Mouse (Mus musculus) midbrain, embryonic 16.5 days (tissue): ENCODE results near the gene Hbq1a. TPM values are rescaled to one million over a fixed set of nuclear protein-coding genes. Genes with fewer than 3 reads are reported as not detected.

Source experiments
- ATAC-seq: fragments of 200-750 bp; cut with Nextera tagmentation; 2 replicates; pipeline ENCODE4 v1.8.0; 2017; ENCODE audit warnings: moderate TSS enrichment
- H3K27ac ChIP-seq: fragments of 300-500 bp; sonication (generic); 2 replicates; pipeline ENCODE4 v1.5.1; 2014; ENCODE audit warnings: mild to moderate bottlenecking, low read length, mixed read lengths
- H3K27me3 ChIP-seq: fragments of 300-500 bp; sonication (generic); 2 replicates; pipeline ENCODE4 v1.6.1; 2014; ENCODE audit warnings: low read depth, low read length, mixed read lengths; ENCODE audit not compliant: control insufficient read depth, insufficient read depth
- H3K36me3 ChIP-seq: fragments of 300-500 bp; sonication (generic); 2 replicates; pipeline ENCODE4 v1.6.1; 2014; ENCODE audit warnings: mild to moderate bottlenecking, low read length, moderate library complexity, mixed read lengths; ENCODE audit not compliant: control insufficient read depth, insufficient read depth
- H3K4me1 ChIP-seq: fragments of 300-500 bp; sonication (generic); 2 replicates; pipeline ENCODE4 v1.6.1; 2014; ENCODE audit warnings: mild to moderate bottlenecking, low read length, mixed read lengths; ENCODE audit not compliant: control insufficient read depth, insufficient read depth
- H3K4me2 ChIP-seq: fragments of 300-500 bp; sonication (generic); 2 replicates; pipeline ENCODE4 v1.6.1; 2014; ENCODE audit warnings: mild to moderate bottlenecking, low read length, mixed read lengths
- H3K4me3 ChIP-seq: fragments of 300-500 bp; sonication (generic); 2 replicates; pipeline ENCODE4 v1.5.1; 2014; ENCODE audit warnings: low read depth, mild to moderate bottlenecking, low read length, moderate library complexity, mixed read lengths
- H3K9ac ChIP-seq: fragments of 300-500 bp; sonication (generic); 2 replicates; pipeline ENCODE4 v1.6.1; 2014; ENCODE audit warnings: low read depth, low read length, mixed read lengths
- H3K9me3 ChIP-seq: fragments of 300-500 bp; sonication (generic); replicated peaks from 2 replicates; pipeline ENCODE4 v1.6.1; 2014; ENCODE audit warnings: mild to moderate bottlenecking, low read length, mixed read lengths; ENCODE audit not compliant: control insufficient read depth, poor library complexity, severe bottlenecking
- WGBS: fragments of 180-500 bp; shearing (Covaris S2); extraction: QIAGEN DNeasy Blood & Tissue Kit; methylation state at CpG from one replicate; pipeline ENCODE4 v1.1.7; 2014; 5-methylcytosine and 5-hydroxymethylcytosine counted together
- polyA plus RNA-seq: library from polyadenylated mRNA; unstranded; fragments of >200 nt; fragmentation: Nextera tagmentation; extraction: Ambion mirVana; gene quantifications from 2 replicates; pipeline ENCODE4 v1.2.1, GENCODE M21; 2015

Gene Hbq1a
- polyA plus RNA-seq, 1 experiment from 2014 or later: 2.0 TPM

DNA sequence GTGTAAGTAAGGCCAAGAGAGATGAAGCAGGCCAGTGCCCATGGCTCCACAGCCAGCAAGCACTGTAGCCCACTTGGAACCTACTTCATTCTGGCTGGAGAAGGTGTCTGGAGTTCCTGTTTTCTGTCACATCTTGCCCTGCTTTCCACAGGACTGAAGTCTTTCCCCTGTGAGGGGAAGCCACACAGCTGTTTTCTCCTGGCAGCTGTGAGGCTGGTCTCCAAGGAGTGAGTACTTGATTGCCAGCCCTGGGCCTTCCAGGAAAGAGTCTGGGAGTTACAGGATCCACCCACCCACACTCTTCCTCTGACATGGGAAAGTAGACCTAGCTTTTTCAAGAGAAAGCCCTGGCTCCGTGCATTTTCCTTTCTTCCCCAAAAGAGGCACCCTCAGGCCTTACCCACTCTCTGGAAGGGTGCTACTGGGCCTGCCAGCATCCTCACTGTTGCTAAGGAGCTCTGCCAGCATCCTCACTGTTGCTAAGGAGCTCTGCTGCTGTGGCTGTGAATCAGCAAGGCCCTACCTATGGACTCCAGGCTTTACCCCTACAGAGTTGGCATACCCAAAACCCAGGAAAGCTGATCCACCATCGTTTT, 3.1 kb downstream of the Hbq1a start:
- Histone ChIP-seq H3K9ac (no peak overlapping the region), H3K4me1 (peaks cover 6% of the 10 kb centered on the region), H3K4me3 (no peak overlapping the region), H3K27ac (no peak overlapping the region; the same call in 1 of the 2 replicates), H3K4me2 (no peak overlapping the region), H3K27me3 (no peaks in the 10 kb centered on the region), H3K36me3 (no peaks in the 10 kb centered on the region), H3K9me3 (no peaks in the 10 kb centered on the region)
- 54% methylated on average over 2 of the region's 2 CpGs for WGBS
- ATAC-seq: peak; percentile 80; the same call in 1 of the 2 replicates

GRCm38 (mm10) chr11:32303455-32303854, 3.6 kb downstream of the Hbq1a start:
- Histone ChIP-seq H3K27me3 (no peaks in the 10 kb centered on the region), H3K4me1 (peaks cover 6% of the 10 kb centered on the region), H3K9ac (no peak overlapping the region), H3K36me3 (no peaks in the 10 kb centered on the region), H3K9me3 (no peaks in the 10 kb centered on the region), H3K27ac (no peak overlapping the region; the same call in 1 of the 2 replicates), H3K4me3 (no peak overlapping the region), H3K4me2 (no peak overlapping the region)
- ATAC-seq: no peak
- WGBS: 77% methylated on average over 1 of the region's 1 CpGs

- H3K4me3 ChIP-seq: no peak overlapping the region
- H3K9me3 ChIP-seq: no peaks in the 10 kb centered on the region
- no peak for ATAC-seq
- no peak overlapping the region for H3K27ac ChIP-seq
- H3K4me1 ChIP-seq: peaks cover 6% of the 10 kb centered on the region
- H3K9ac ChIP-seq: no peak overlapping the region
- no peaks in the 10 kb centered on the region for H3K36me3 ChIP-seq
- no peaks in the 10 kb centered on the region for H3K27me3 ChIP-seq
- no peak overlapping the region for H3K4me2 ChIP-seq
- WGBS: 75% methylated on average over 1 of the region's 1 CpGs
These were observed 7.1 kb downstream of the Hbq1a start for GRCm38 (mm10) chr11:32307006-32307405.

DNA sequence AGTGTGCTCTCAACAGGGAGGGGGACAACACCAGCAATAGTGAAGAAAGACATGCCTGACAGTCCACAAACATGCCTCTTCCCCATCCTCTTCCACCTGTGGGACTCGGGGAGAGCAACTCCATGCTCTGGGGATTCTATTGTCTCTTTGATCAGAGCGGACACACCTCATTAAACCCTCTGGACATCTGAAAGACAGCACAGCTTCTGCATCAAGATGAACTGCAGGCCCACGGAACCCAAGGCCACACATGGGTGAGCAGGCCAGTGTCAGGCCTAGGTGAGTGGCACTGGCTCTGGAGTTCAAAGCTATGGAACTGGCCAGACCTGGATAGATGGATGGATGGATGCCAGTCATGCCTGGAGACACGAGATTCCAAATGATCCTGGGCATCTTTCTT, 9.6 kb downstream of the Hbq1a start:
- H3K9me3 ChIP-seq: no peaks in the 10 kb centered on the region
- no peak overlapping the region for H3K9ac ChIP-seq
- no peak overlapping the region for H3K4me2 ChIP-seq
- H3K36me3 ChIP-seq: no peaks in the 10 kb centered on the region
- H3K4me1 ChIP-seq: no peaks in the 10 kb centered on the region
- ATAC-seq: no peak
- no peak overlapping the region for H3K27ac ChIP-seq
- 35% methylated on average over 4 of the region's 4 CpGs for WGBS
- H3K27me3 ChIP-seq: no peaks in the 10 kb centered on the region
- no peak overlapping the region for H3K4me3 ChIP-seq

GRCm38 (mm10) chr11:32309928-32310327, 10.1 kb downstream of the Hbq1a start:
- WGBS: 75% methylated on average over 3 of the region's 3 CpGs
- H3K27me3 ChIP-seq: no peaks in the 10 kb centered on the region
- no peak overlapping the region for H3K4me3 ChIP-seq

DNA sequence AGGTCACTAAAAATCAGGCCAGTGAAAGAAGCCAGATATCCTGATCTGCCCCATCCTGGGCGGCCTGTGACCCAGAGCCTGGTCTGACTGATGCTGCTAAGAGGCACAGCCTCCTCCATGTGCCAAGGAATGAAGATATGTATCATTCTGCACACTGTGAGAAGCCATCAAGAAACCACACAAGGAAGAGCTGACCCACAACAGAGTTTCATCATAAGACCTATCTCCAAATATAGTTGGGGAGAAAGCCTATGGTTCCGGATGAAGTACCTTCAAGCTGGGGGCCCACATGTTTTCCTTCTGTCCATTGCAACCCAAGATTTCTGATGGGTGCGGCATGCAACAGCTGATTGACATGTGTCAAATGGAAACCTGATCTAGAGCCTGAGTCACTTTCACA, 16.1 kb downstream of the Hbq1a start:
- ATAC-seq: no peak

More at GRCm38 (mm10) chr11:32309928-32310327, 10.1 kb downstream of the Hbq1a start:
- H3K36me3 ChIP-seq: no peaks in the 10 kb centered on the region
- H3K27ac ChIP-seq: no peak overlapping the region
- H3K9ac ChIP-seq: no peak overlapping the region
- no peak for ATAC-seq
- no peak overlapping the region for H3K4me2 ChIP-seq
- no peaks in the 10 kb centered on the region for H3K4me1 ChIP-seq
- H3K9me3 ChIP-seq: no peaks in the 10 kb centered on the region

DNA sequence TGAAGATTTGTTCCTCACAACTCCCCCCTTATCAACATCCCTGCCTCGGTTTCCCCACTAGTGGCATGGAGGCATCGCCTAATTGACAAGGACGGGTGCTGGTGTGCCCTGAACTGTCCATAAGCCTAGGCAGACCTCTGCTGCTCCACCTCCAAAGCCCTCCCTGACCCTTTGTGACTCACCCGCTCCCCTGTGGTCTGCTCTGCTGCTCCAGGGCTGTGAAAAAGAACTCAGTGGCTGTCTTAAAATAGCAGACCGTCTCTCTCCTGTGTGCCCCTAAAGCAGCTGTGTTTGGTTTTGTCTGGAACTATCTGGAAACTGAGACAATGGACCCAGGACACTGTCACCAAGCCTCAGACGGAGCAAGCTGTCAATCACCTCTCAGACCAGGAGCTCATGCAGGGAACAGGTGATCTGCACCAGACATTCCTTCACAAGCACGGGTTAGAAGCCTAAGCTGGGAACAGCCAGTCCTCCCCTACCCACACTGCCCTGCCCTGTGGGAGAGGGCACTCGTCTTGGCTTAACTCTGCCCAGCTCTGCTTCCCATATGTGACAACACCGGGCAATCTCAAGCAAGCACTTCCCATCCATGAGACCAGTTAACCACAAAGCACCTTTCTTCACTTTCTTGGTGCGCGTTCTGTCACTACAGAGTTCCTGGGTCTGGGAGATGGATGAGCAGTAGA, 20.8 kb downstream of the Hbq1a start:
- ATAC-seq: no peak

More for the DNA sequence above, 16.1 kb downstream of the Hbq1a start:
- Histone ChIP-seq H3K36me3 (no peaks in the 10 kb centered on the region), H3K27me3 (no peaks in the 10 kb centered on the region), H3K27ac (no peak overlapping the region), H3K4me2 (no peak overlapping the region), H3K4me3 (no peak overlapping the region), H3K4me1 (no peaks in the 10 kb centered on the region), H3K9me3 (no peaks in the 10 kb centered on the region), H3K9ac (no peak overlapping the region)
- WGBS: 84% methylated on average over 3 of the region's 3 CpGs

DNA sequence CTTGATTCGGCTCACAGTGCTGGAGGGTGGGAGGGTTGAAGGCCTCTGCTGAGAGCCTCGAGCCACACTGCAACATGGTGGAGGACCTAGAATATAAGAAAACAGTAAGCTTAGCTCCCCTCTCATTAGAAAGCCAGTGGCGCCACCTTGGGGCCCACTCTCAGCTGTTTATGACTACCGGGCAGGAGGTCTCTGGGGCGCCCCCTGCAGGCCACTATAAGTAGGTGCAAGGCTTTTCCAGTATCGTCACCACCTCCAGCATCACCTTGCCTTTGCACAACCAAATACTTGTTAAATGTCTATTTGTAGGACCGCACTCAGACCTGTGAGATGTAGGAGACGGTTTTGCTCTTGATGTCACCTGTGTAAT, 21.3 kb downstream of the Hbq1a start:
- no peak overlapping the region for H3K4me2 ChIP-seq
- no peaks in the 10 kb centered on the region for H3K36me3 ChIP-seq
- no peaks in the 10 kb centered on the region for H3K9me3 ChIP-seq
- no peaks in the 10 kb centered on the region for H3K4me1 ChIP-seq
- H3K27ac ChIP-seq: no peak overlapping the region
- H3K27me3 ChIP-seq: no peaks in the 10 kb centered on the region
- no peak overlapping the region for H3K9ac ChIP-seq
- no peak overlapping the region for H3K4me3 ChIP-seq
- WGBS: 33% methylated on average over 8 of the region's 8 CpGs
- no peak for ATAC-seq

More for the DNA sequence above, 20.8 kb downstream of the Hbq1a start:
- Histone ChIP-seq H3K36me3 (no peaks in the 10 kb centered on the region), H3K9me3 (no peaks in the 10 kb centered on the region), H3K4me2 (no peak overlapping the region), H3K4me1 (no peaks in the 10 kb centered on the region), H3K27me3 (no peaks in the 10 kb centered on the region), H3K4me3 (no peak overlapping the region), H3K9ac (no peak overlapping the region), H3K27ac (no peak overlapping the region)
- 65% methylated on average over 11 of the region's 11 CpGs for WGBS

- Histone ChIP-seq H3K4me3 (no peak overlapping the region), H3K4me1 (no peaks in the 10 kb centered on the region), H3K9ac (no peak overlapping the region), H3K36me3 (no peaks in the 10 kb centered on the region), H3K4me2 (peak overlapping the region; percentile 39; the same call in 1 of the 2 replicates), H3K27ac (no peak overlapping the region), H3K27me3 (no peaks in the 10 kb centered on the region), H3K9me3 (no peaks in the 10 kb centered on the region)
- ATAC-seq: peak; percentile 86
- 11% methylated on average over 15 of the region's 15 CpGs for WGBS
These were observed 24.7 kb downstream of the Hbq1a start for GRCm38 (mm10) chr11:32324609-32325008.
